Comparison of ENCODE assay signal across 8 mouse cellular contexts in genomic region chr13:114026751-114027150, GRCm38 (mm10).
"Had no signal": no experiment of that assay in that cellular context is flagged by ENCODE, and none has a peak within 500 bp of the region (broad histone marks: within the 10 kb centered on the region; RNA-seq: fewer than 3 reads in every experiment).

No protein-coding gene starts in this region.

- DNase-seq: kidney, adult 8-10 months; kidney, postnatal 10 days; kidney, postnatal 36 days; liver, embryonic 13.5 days; lung, adult 2 months; lung, postnatal 14 days; thymus, adult 18-20 months; thymus, postnatal 36 days had no signal
